Mouse (Mus musculus): Measurements from ENCODE around the gene Zfp646. TPM values are rescaled to one million over a fixed set of nuclear protein-coding genes. Genes with fewer than 3 reads are reported as not detected.
"Not testable (repeated sequence)": the region's sequence is repeated elsewhere in the genome, so short reads cannot be mapped to it uniquely, and the experiment has no call there.

Zfp646 gene
- polyA plus RNA-seq, 1 experiment from 2014 or later, result 26.8 TPM

GRCm38 (mm10) chr7:127888821-127889220 is 12.8 kb downstream of the Zfp646 start:
- Histone ChIP-seq H3K9ac (ENCODE audit: low read length) (no peak overlapping the region), H3K36me3 (ENCODE audit: control insufficient read depth, insufficient read depth, low read length) (peaks cover 2% of the 10 kb centered on the region), H3K4me1 (replicated peaks; ENCODE audit: control insufficient read depth, insufficient read depth, low read length) (no peaks in the 10 kb centered on the region), H3K4me2 (ENCODE audit: low read depth, low read length, severe bottlenecking) (no peak overlapping the region), H3K4me3 (ENCODE audit: low read depth, low read length) (no peak overlapping the region), H3K27me3 (ENCODE audit: control insufficient read depth, insufficient read depth, low read length) (no peaks in the 10 kb centered on the region), H3K27ac (ENCODE audit: low read depth, low read length) (no peak overlapping the region), H3K9me3 (ENCODE audit: control insufficient read depth, low read length) (no peaks in the 10 kb centered on the region)
- no peak for DNase-seq (ENCODE audit: low spot score)
- ATAC-seq (replicated peaks; ENCODE audit: low FRiP score), result no peak
- 83% methylated on average over 3 of the region's 3 CpGs for WGBS

GRCm38 (mm10) chr7:127890798-127891197 is 14.8 kb downstream of the Zfp646 start, which contains the start of gene Prss53:
TSS of gene Prss53 (minus strand) at chr7:127890970.
- ATAC-seq (replicated peaks; ENCODE audit: low FRiP score), result no peak
- DNase-seq (ENCODE audit: low spot score), result no peak
- Histone ChIP-seq H3K27me3 (ENCODE audit: control insufficient read depth, insufficient read depth, low read length) (no peaks in the 10 kb centered on the region), H3K4me3 (ENCODE audit: low read depth, low read length) (no peak within 1 kb of the TSS), H3K36me3 (ENCODE audit: control insufficient read depth, insufficient read depth, low read length) (no peaks in the 10 kb centered on the region; the same call in none of the 2 replicates), H3K27ac (ENCODE audit: low read depth, low read length) (no peak within 1 kb of the TSS), H3K4me1 (replicated peaks; ENCODE audit: control insufficient read depth, insufficient read depth, low read length) (0 out of 2 replicates have a peak, but pooled peaks cover 6% of the 10 kb centered on the region), H3K9ac (ENCODE audit: low read length) (no peak within 1 kb of the TSS), H3K4me2 (ENCODE audit: low read depth, low read length, severe bottlenecking) (no peak within 1 kb of the TSS), H3K9me3 (ENCODE audit: control insufficient read depth, low read length) (no peaks in the 10 kb centered on the region)
- 38% methylated on average over 4 of the region's 4 CpGs for WGBS

GRCm38 (mm10) chr7:127894480-127894879 is 18.5 kb downstream of the Zfp646 start:
- H3K4me2 ChIP-seq (ENCODE audit: low read depth, low read length, severe bottlenecking), result peak overlapping the region; percentile 83; the same call in 1 of the 2 replicates
- DNase-seq (ENCODE audit: low spot score), result no peak
- no peaks in the 10 kb centered on the region; the same call in 1 of the 2 replicates for H3K36me3 ChIP-seq (ENCODE audit: control insufficient read depth, insufficient read depth, low read length)
- H3K4me1 ChIP-seq (replicated peaks; ENCODE audit: control insufficient read depth, insufficient read depth, low read length), result 0 out of 2 replicates have a peak, but pooled peaks cover 6% of the 10 kb centered on the region
- no peaks in the 10 kb centered on the region for H3K27me3 ChIP-seq (ENCODE audit: control insufficient read depth, insufficient read depth, low read length)
- no peak overlapping the region; the same call in 1 of the 2 replicates for H3K9ac ChIP-seq (ENCODE audit: low read length)
- 82% methylated on average over 5 of the region's 5 CpGs for WGBS
- no peak for ATAC-seq (replicated peaks; ENCODE audit: low FRiP score)
- peak overlapping the region; percentile 48; the same call in 1 of the 2 replicates for H3K4me3 ChIP-seq (ENCODE audit: low read depth, low read length)
- H3K9me3 ChIP-seq (ENCODE audit: control insufficient read depth, low read length), result no peaks in the 10 kb centered on the region
- no peak overlapping the region for H3K27ac ChIP-seq (ENCODE audit: low read depth, low read length)

GRCm38 (mm10) chr7:127895442-127895841 is 19.4 kb downstream of the Zfp646 start, which contains the start of the genes Gm21974 and Vkorc1:
TSS of gene Gm21974 (minus strand) at chr7:127895454.
TSS of gene Vkorc1 (minus strand) at chr7:127895617.
- WGBS, result under 1% methylated on average over 26 of the region's 26 CpGs
- Histone ChIP-seq H3K36me3 (ENCODE audit: control insufficient read depth, insufficient read depth, low read length) (no peaks in the 10 kb centered on the region), H3K27me3 (ENCODE audit: control insufficient read depth, insufficient read depth, low read length) (no peaks in the 10 kb centered on the region), H3K4me1 (replicated peaks; ENCODE audit: control insufficient read depth, insufficient read depth, low read length) (0 out of 2 replicates have a peak, but pooled peaks cover 6% of the 10 kb centered on the region), H3K9me3 (ENCODE audit: control insufficient read depth, low read length) (no peaks in the 10 kb centered on the region), H3K9ac (ENCODE audit: low read length) (peak within 1 kb of the TSS; percentile 63), H3K4me3 (ENCODE audit: low read depth, low read length) (peak within 1 kb of the TSS; percentile 48), H3K4me2 (ENCODE audit: low read depth, low read length, severe bottlenecking) (peak within 1 kb of the TSS; percentile 83), H3K27ac (ENCODE audit: low read depth, low read length) (peak within 1 kb of the TSS; percentile 41; the same call in 1 of the 2 replicates)
- peak; percentile 97 for ATAC-seq (replicated peaks; ENCODE audit: low FRiP score)
- DNase-seq (ENCODE audit: low spot score), result peak; percentile 94

- H3K9ac ChIP-seq (ENCODE audit: low read length); ATAC-seq (replicated peaks; ENCODE audit: low FRiP score); H3K4me1 ChIP-seq (replicated peaks; ENCODE audit: control insufficient read depth, insufficient read depth, low read length); H3K27ac ChIP-seq (ENCODE audit: low read depth, low read length); H3K27me3 ChIP-seq (ENCODE audit: control insufficient read depth, insufficient read depth, low read length); H3K36me3 ChIP-seq (ENCODE audit: control insufficient read depth, insufficient read depth, low read length); H3K4me3 ChIP-seq (ENCODE audit: low read depth, low read length); H3K9me3 ChIP-seq (ENCODE audit: control insufficient read depth, low read length); DNase-seq (ENCODE audit: low spot score): not testable (repeated sequence)
- H3K4me2 ChIP-seq (ENCODE audit: low read depth, low read length, severe bottlenecking), result peak overlapping the region; percentile 24; the same call in 1 of the 2 replicates
- 66% methylated on average over 7 of the region's 7 CpGs for WGBS
Measured at GRCm38 (mm10) chr7:127895891-127896290, 19.9 kb downstream of the Zfp646 start.

- H3K4me3 ChIP-seq (ENCODE audit: low read depth, low read length), result no peak overlapping the region
- no peaks in the 10 kb centered on the region for H3K36me3 ChIP-seq (ENCODE audit: control insufficient read depth, insufficient read depth, low read length)
- 0 out of 2 replicates have a peak, but pooled peaks cover 6% of the 10 kb centered on the region for H3K4me1 ChIP-seq (replicated peaks; ENCODE audit: control insufficient read depth, insufficient read depth, low read length)
- H3K27me3 ChIP-seq (ENCODE audit: control insufficient read depth, insufficient read depth, low read length), result no peaks in the 10 kb centered on the region
- WGBS, result 60% methylated on average over 13 of the region's 13 CpGs
- H3K9me3 ChIP-seq (ENCODE audit: control insufficient read depth, low read length), result no peaks in the 10 kb centered on the region
- no peak overlapping the region for H3K27ac ChIP-seq (ENCODE audit: low read depth, low read length)
- H3K9ac ChIP-seq (ENCODE audit: low read length), result no peak overlapping the region
- H3K4me2 ChIP-seq (ENCODE audit: low read depth, low read length, severe bottlenecking), result no peak overlapping the region
- ATAC-seq (replicated peaks; ENCODE audit: low FRiP score), result no peak
- DNase-seq (ENCODE audit: low spot score), result peak; percentile 74
Measured at GRCm38 (mm10) chr7:127896384-127896783, 20.4 kb downstream of the Zfp646 start.

- no peak for ATAC-seq (replicated peaks; ENCODE audit: low FRiP score)
- H3K9me3 ChIP-seq (ENCODE audit: control insufficient read depth, low read length), result no peaks in the 10 kb centered on the region
- 88% methylated on average over 7 of the region's 7 CpGs for WGBS
Measured at GRCm38 (mm10) chr7:127897542-127897941, 21.5 kb downstream of the Zfp646 start.

GRCm38 (mm10) chr7:127898179-127898956 is 22.3 kb downstream of the Zfp646 start:
- H3K4me1 ChIP-seq (replicated peaks; ENCODE audit: control insufficient read depth, insufficient read depth, low read length), result 0 out of 2 replicates have a peak, but pooled peaks cover 6% of the 10 kb centered on the region
- ATAC-seq (replicated peaks; ENCODE audit: low FRiP score) (no peak), DNase-seq (ENCODE audit: low spot score) (no peak)
- H3K27me3 ChIP-seq (ENCODE audit: control insufficient read depth, insufficient read depth, low read length), result no peaks in the 10 kb centered on the region
- no peak overlapping the region for H3K4me3 ChIP-seq (ENCODE audit: low read depth, low read length)
- H3K9ac ChIP-seq (ENCODE audit: low read length), result no peak overlapping the region
- no peaks in the 10 kb centered on the region for H3K36me3 ChIP-seq (ENCODE audit: control insufficient read depth, insufficient read depth, low read length)
- no peaks in the 10 kb centered on the region for H3K9me3 ChIP-seq (ENCODE audit: control insufficient read depth, low read length)
- no peak overlapping the region for H3K27ac ChIP-seq (ENCODE audit: low read depth, low read length)
- 37% methylated on average over 10 of the region's 10 CpGs for WGBS
- H3K4me2 ChIP-seq (ENCODE audit: low read depth, low read length, severe bottlenecking), result no peak overlapping the region

More at GRCm38 (mm10) chr7:127897542-127897941, 21.5 kb downstream of the Zfp646 start:
- Histone ChIP-seq H3K27me3 (ENCODE audit: control insufficient read depth, insufficient read depth, low read length) (no peaks in the 10 kb centered on the region), H3K4me2 (ENCODE audit: low read depth, low read length, severe bottlenecking) (no peak overlapping the region), H3K4me1 (replicated peaks; ENCODE audit: control insufficient read depth, insufficient read depth, low read length) (0 out of 2 replicates have a peak, but pooled peaks cover 6% of the 10 kb centered on the region), H3K36me3 (ENCODE audit: control insufficient read depth, insufficient read depth, low read length) (no peaks in the 10 kb centered on the region), H3K4me3 (ENCODE audit: low read depth, low read length) (no peak overlapping the region), H3K9ac (ENCODE audit: low read length) (no peak overlapping the region), H3K27ac (ENCODE audit: low read depth, low read length) (no peak overlapping the region)
- DNase-seq (ENCODE audit: low spot score), result no peak

Measured in forebrain, embryonic 11.5 days (tissue).